Mouse (Mus musculus) lung, embryonic 15.5 days (tissue): ENCODE data around the gene Rrp1. TPM values are rescaled to one million over a fixed set of nuclear protein-coding genes. Genes with fewer than 3 reads are reported as not detected.

Source experiments
- ATAC-seq: fragments of 200-750 bp; cut with Nextera tagmentation; 2 replicates; pipeline ENCODE4 v1.8.0; 2017; ENCODE audit warnings: moderate number of reproducible peaks, borderline replicate concordance; ENCODE audit not compliant: low FRiP score, low TSS enrichment; ENCODE audit errors: extremely low read depth
- H3K27ac ChIP-seq: fragments of 300-500 bp; sonication (generic); 2 replicates; pipeline ENCODE4 v1.5.1; 2015; ENCODE audit warnings: moderate library complexity, mild to moderate bottlenecking, inconsistent platforms
- H3K27me3 ChIP-seq: fragments of 300-500 bp; sonication (generic); 2 replicates; pipeline ENCODE4 v1.6.1; 2015; ENCODE audit warnings: inconsistent platforms
- H3K36me3 ChIP-seq: fragments of 300-500 bp; sonication (generic); 2 replicates; pipeline ENCODE4 v1.6.1; 2015; ENCODE audit warnings: inconsistent platforms
- H3K4me1 ChIP-seq: fragments of 300-500 bp; sonication (generic); 2 replicates; pipeline ENCODE4 v1.6.1; 2015; ENCODE audit warnings: inconsistent platforms
- H3K4me2 ChIP-seq: fragments of 300-500 bp; sonication (generic); 2 replicates; pipeline ENCODE4 v1.6.1; 2015; ENCODE audit warnings: inconsistent platforms, mild to moderate bottlenecking, moderate library complexity
- H3K4me3 ChIP-seq: fragments of 300-500 bp; sonication (generic); 2 replicates; pipeline ENCODE4 v1.5.1; 2015; ENCODE audit warnings: mild to moderate bottlenecking, inconsistent platforms
- H3K9ac ChIP-seq: fragments of 300-500 bp; sonication (generic); 2 replicates; pipeline ENCODE4 v1.6.1; 2015; ENCODE audit warnings: inconsistent platforms
- H3K9me3 ChIP-seq: fragments of 300-500 bp; sonication (generic); 2 replicates; pipeline ENCODE4 v1.6.1; 2016; ENCODE audit warnings: inconsistent platforms
- WGBS: fragments of 180-500 bp; shearing (Covaris S2); methylation state at CpG from one replicate; pipeline ENCODE4 v1.1.7; 2015; 5-methylcytosine and 5-hydroxymethylcytosine counted together
- polyA plus RNA-seq: library from polyadenylated mRNA; unstranded; fragments of >200 nt; fragmentation: Nextera tagmentation; extraction: Ambion mirVana; gene quantifications from 2 replicates; pipeline ENCODE4 v1.2.1, GENCODE M21; 2015

Rrp1 gene
- polyA plus RNA-seq, 1 experiment from 2014 or later = 284 TPM

DNA sequence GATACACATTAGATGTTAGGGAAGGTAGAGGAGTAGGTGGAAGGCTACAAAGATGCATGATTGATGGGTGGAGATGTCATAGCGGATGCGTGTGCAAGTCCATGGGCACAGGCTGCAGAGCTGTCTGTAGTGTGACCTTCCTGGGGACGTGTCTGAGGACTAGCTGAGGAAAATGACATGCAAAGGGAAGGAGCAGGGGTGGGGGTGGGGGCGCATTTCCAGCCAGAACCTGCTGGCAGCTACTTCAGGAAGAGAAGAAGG is 16.3 kb downstream of the Rrp1 start:
- no peak overlapping the region for H3K4me2 ChIP-seq
- ATAC-seq = no peak
- WGBS = 48% methylated on average over 4 of the region's 4 CpGs

DNA sequence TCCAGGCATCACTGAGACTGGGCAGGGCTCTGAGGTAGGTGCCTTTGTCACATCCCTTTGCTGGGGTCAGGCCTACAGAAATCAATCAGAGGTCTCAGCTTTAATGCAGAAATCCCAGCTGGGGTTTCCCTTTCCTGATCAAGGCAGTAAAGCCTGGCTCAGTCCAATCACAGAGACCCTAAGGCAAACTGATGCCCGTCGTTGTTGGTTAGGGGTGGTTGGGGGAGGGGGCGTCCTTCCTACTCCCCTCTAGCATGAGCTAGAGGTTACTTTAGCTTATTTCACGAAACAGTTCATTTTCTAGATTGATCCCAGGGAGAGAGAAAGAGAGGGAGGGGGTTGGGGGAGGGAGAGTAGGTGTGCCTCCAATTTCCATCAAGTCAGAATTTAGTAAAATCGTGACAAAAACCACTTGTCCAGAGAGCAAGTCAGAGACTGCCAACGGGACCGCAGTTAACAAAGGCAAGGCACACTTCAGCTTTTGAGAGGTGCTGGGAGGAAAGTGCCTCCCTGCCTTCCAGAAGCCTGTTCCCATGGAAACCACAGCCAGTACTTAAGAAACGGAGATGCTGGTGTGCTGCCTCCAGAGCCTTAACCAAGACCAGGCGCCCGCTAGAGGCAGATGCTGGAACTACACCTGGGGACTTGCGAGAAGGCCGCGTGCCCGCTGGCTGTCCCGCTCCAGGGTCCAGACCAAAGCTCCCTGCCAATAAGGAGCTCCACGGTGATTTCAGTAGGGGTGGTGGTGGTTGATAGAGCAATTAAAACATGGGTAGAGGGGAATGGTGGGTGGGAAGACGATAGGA is 16.8 kb downstream of the Rrp1 start:
- H3K9ac ChIP-seq = no peak overlapping the region
- 9% methylated on average over 17 of the region's 17 CpGs for WGBS
- H3K27ac ChIP-seq = no peak overlapping the region
- peak; percentile 61; the same call in 1 of the 2 replicates for ATAC-seq
- H3K4me1 ChIP-seq = peaks cover 8% of the 10 kb centered on the region; the same call in 1 of the 2 replicates
- H3K27me3 ChIP-seq = peaks cover 16% of the 10 kb centered on the region; the same call in 1 of the 2 replicates
- H3K4me2 ChIP-seq = no peak overlapping the region
- H3K36me3 ChIP-seq = peaks cover 7% of the 10 kb centered on the region
- no peak overlapping the region for H3K4me3 ChIP-seq
- no peaks in the 10 kb centered on the region for H3K9me3 ChIP-seq

More for the DNA sequence above, 16.3 kb downstream of the Rrp1 start:
- H3K9ac ChIP-seq = no peak overlapping the region
- H3K27me3 ChIP-seq = peaks cover 10% of the 10 kb centered on the region; the same call in 1 of the 2 replicates
- H3K9me3 ChIP-seq = no peaks in the 10 kb centered on the region
- peaks cover 8% of the 10 kb centered on the region; the same call in 1 of the 2 replicates for H3K4me1 ChIP-seq
- H3K4me3 ChIP-seq = no peak overlapping the region
- H3K27ac ChIP-seq = no peak overlapping the region
- H3K36me3 ChIP-seq = peaks cover 12% of the 10 kb centered on the region

DNA sequence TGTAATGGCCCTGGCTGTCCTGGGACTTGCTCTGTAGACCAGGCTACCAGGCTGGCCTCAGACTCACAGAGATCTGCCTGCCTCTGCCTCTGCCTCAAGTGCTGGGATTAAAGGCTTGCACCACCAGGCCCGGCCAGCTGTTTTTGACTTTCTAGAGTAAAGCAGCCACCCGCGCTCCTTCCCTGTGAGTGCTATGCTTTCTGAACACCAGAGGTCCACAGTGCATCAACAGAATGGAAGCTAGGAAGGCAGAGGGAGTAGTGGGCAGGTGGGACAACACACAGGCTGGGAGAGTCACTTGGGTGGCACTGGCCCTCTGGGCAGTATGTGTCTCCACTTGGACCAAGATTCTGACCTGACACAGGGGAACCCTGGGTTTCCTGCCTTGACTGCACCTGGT is 17.5 kb downstream of the Rrp1 start:
- Histone ChIP-seq H3K4me1 (peaks cover 8% of the 10 kb centered on the region; the same call in 1 of the 2 replicates), H3K4me3 (no peak overlapping the region), H3K9ac (no peak overlapping the region), H3K9me3 (no peaks in the 10 kb centered on the region), H3K27me3 (peaks cover 22% of the 10 kb centered on the region), H3K4me2 (no peak overlapping the region), H3K36me3 (peaks cover under 1% of the 10 kb centered on the region), H3K27ac (no peak overlapping the region)
- 78% methylated on average over 3 of the region's 3 CpGs for WGBS
- ATAC-seq = no peak

DNA sequence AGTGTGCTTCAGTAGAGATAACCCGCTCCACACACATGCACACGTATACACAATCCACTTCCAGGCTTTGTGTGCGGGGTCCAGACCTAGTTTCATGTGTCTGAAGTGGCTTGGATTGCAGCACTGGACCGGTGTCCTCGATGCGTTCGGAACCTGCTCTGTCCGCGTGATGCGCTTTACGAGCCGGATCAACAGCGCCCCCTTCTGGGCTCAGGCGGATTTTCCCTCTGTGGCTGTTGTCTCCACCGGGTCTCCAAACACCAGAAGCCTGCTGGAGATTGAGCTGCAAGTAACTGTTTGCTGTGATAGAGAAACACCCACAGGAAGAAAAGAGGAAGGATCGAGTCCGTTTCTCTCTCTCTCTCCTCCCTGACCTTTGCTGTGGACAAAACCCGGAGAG is 20.8 kb downstream of the Rrp1 start:
- no peak overlapping the region for H3K4me3 ChIP-seq
- no peaks in the 10 kb centered on the region for H3K36me3 ChIP-seq
- H3K4me1 ChIP-seq = peaks cover 8% of the 10 kb centered on the region; the same call in 1 of the 2 replicates
- WGBS = 2% methylated on average over 18 of the region's 18 CpGs
- no peak overlapping the region for H3K9ac ChIP-seq
- ATAC-seq = no peak
- no peaks in the 10 kb centered on the region for H3K9me3 ChIP-seq
- no peak overlapping the region; the same call in 1 of the 2 replicates for H3K4me2 ChIP-seq
- H3K27ac ChIP-seq = no peak overlapping the region
- peaks cover 31% of the 10 kb centered on the region for H3K27me3 ChIP-seq

DNA sequence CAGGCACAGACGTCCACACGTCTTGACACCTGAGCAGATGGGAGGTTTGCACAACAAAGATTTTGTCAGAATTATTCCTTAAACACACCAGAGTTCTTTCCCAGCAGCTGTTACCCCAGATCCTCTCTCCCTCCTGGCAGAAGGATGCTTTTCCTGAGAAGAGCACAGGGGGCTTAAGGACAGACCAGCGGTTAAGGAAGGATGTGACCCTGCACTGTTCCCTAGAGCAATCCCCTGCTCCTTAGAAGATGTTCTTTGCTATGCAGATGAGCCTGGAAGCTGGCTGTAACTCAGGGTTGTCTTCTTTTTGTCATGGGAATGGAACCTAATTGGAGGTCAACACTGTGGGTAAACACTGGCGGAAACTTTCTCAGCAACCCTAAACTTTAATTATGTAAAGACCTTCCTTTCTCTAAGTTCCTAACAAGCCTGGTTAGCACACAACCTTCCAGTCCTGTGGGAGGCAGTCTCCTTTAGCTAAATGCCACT is 21.8 kb downstream of the Rrp1 start:
- H3K4me2 ChIP-seq = no peak overlapping the region
- no peak overlapping the region for H3K9ac ChIP-seq
- ATAC-seq = no peak
- no peak overlapping the region for H3K27ac ChIP-seq
- H3K4me1 ChIP-seq = peaks cover 3% of the 10 kb centered on the region; the same call in 1 of the 2 replicates
- no peak overlapping the region for H3K4me3 ChIP-seq
- no peaks in the 10 kb centered on the region for H3K9me3 ChIP-seq
- H3K27me3 ChIP-seq = peaks cover 31% of the 10 kb centered on the region
- WGBS = 28% methylated on average over 4 of the region's 4 CpGs
- no peaks in the 10 kb centered on the region for H3K36me3 ChIP-seq

DNA sequence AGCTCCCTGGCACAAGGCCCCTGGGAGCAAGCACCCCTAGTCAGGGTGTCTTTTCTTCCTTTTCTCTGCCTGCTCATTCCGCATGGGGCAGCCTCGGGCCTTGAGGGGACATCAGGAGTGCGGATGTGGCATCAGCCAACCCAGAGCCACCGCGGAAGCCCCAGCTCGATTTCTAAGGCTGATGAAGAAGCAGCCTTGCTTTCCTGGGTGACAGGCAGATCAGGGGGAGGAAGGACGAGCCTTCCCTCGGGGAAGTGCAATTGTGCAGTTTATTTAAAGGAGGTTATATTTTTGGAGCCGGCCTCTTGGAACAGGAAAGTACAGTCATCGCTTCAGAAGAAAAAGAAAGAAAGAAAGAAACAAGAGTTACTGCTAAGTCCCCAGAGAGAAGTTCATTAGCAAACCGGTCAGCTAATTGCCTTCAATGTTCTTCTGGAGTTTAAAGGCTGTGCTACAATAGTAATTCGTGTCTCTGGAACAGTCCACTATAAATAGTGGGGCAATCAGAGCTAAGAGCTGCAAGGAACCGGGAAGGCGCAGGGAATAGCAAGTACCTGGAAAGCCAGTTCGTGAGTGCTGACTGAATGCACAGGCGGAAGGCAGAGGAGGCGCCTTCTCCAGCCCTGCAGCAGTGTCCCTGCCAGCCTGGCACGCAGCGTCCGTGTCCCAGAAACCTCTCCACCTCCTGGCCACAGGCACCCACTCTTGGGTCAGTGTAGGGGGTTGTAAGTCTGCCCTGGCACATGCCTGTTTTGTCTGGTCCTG is 24.4 kb downstream of the Rrp1 start:
- WGBS = 65% methylated on average over 20 of the region's 20 CpGs
- Histone ChIP-seq H3K27me3 (peaks cover 31% of the 10 kb centered on the region), H3K9ac (no peak overlapping the region), H3K27ac (no peak overlapping the region), H3K4me2 (no peak overlapping the region), H3K4me3 (no peak overlapping the region), H3K36me3 (no peaks in the 10 kb centered on the region), H3K9me3 (no peaks in the 10 kb centered on the region), H3K4me1 (no peaks in the 10 kb centered on the region)
- ATAC-seq = no peak

DNA sequence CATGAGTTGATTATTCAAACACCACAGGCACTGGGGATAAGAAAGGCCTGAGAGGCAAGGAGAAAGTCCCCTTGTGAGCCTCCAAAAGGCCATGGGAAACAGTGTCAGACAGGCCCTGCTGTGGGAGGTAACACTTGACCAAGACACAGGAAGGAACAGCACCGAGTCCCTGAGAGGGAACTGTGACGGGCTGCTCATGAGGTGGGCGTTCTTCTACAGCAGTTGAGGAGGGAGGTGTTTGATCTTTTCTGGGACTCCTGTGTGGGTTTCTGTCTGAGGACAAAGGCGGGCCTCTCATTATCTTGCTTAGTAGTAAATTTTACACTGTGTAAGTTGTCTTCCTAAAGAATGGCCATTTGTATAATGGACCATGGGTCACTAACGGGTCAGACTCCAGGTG is 27.3 kb downstream of the Rrp1 start:
- ATAC-seq = no peak
- H3K4me3 ChIP-seq = no peak overlapping the region
- no peak overlapping the region for H3K27ac ChIP-seq
- no peak overlapping the region for H3K9ac ChIP-seq
- no peaks in the 10 kb centered on the region for H3K4me1 ChIP-seq
- H3K9me3 ChIP-seq = no peaks in the 10 kb centered on the region
- peaks cover 10% of the 10 kb centered on the region for H3K27me3 ChIP-seq
- no peak overlapping the region for H3K4me2 ChIP-seq
- no peaks in the 10 kb centered on the region for H3K36me3 ChIP-seq
- WGBS = 61% methylated on average over 5 of the region's 5 CpGs

DNA sequence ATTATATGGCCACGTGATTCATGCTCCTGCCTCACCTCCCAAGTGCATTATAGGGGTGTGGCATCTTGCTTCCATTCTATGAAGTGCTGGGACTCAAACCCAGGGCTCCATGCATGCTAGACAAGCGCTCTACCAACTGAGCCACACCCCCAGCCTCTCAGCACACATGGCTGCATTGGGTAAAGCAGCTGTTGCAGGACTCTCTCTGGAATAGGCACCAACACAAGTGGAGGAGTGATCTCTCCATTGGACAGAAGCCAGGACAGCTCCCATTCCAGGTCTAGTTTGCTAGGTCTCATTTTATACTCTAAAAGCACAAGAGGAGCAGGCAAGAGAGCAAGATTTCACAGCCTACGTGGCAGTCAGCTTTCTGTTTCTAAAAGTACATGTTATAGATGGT is 29.3 kb downstream of the Rrp1 start:
- no peak for ATAC-seq
- Histone ChIP-seq H3K36me3 (no peaks in the 10 kb centered on the region), H3K27ac (no peak overlapping the region), H3K27me3 (no peaks in the 10 kb centered on the region), H3K9ac (no peak overlapping the region), H3K4me3 (no peak overlapping the region), H3K4me1 (no peaks in the 10 kb centered on the region), H3K4me2 (no peak overlapping the region), H3K9me3 (no peaks in the 10 kb centered on the region)
- WGBS = 73% methylated on average over 3 of the region's 3 CpGs

DNA sequence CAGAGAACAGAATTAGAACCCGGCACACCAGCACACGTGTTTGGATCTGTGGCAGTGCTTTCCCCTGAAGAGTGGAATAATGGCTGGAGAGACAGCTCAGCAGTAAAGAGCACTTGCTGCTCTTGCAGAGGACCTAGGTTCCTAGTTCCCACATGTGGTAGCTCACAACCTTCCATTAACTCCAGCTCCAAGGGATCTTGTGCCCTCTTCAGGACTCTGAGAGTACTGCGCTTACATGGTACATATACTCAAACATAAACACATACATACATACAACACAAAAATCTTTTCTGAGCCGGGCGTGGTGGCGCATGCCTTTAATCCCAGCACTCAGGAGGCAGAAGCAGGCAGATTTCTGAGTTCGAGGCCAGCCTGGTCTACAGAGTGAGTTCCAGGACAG is 34.3 kb downstream of the Rrp1 start:
- H3K9ac ChIP-seq = no peak overlapping the region
- H3K36me3 ChIP-seq = no peaks in the 10 kb centered on the region
- no peaks in the 10 kb centered on the region for H3K4me1 ChIP-seq
- no peak overlapping the region for H3K27ac ChIP-seq
- no peak overlapping the region for H3K4me2 ChIP-seq
- no peak for ATAC-seq
- no peaks in the 10 kb centered on the region for H3K9me3 ChIP-seq
- H3K27me3 ChIP-seq = no peaks in the 10 kb centered on the region
- no peak overlapping the region for H3K4me3 ChIP-seq
- WGBS = 95% methylated on average over 7 of the region's 7 CpGs

DNA sequence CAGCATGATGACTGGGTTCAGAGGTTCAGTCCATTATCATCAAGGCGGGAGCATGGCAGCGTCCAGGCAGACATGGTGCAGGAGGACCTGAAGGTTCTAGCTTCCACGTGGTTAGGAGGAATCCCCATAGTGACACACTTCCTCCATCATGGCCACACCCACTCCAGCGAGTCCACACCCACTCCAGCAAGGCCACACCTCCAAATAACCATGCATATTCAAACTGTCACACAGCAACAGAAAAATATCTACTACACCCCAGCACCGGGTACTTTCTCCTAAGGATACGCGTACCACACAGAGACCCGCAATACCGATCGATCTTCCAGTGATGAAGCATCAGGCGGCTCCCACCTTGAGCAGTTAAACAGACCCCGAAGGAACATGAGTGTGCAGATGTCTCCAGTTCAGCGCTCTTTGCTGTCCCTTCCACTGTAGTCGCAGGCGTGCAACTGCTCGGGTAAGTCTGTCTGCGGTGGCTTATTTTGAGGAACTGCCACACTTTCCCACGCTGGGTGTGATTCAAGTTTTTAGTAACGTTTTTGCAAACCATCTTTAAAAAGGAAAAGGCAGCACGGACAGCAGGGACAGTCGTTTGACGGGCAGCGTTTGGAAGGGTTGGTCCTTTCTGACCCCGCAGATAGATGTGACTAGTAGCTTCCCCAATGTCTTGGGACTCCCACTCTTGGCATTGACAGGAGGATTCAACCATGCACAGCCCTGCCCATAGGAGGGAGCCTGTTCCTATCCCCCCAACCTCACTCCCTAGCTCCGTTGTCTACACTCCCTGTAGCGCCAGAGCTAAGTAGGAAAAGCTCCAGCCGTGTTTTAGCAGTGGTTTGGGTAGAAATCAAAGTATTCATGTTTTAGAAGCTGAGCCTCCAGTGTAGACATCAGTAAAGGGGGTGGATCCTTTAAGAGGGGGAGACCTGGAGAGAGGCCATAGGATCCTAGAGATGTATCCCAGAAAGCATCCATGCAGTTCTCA is 39.9 kb downstream of the Rrp1 start:
- Histone ChIP-seq H3K9me3 (no peaks in the 10 kb centered on the region), H3K9ac (no peak overlapping the region), H3K27me3 (no peaks in the 10 kb centered on the region), H3K4me3 (no peak overlapping the region), H3K4me2 (no peak overlapping the region), H3K4me1 (peaks cover 4% of the 10 kb centered on the region; the same call in 1 of the 2 replicates), H3K27ac (no peak overlapping the region), H3K36me3 (no peaks in the 10 kb centered on the region)
- no peak for ATAC-seq
- 63% methylated on average over 27 of the region's 27 CpGs for WGBS

DNA sequence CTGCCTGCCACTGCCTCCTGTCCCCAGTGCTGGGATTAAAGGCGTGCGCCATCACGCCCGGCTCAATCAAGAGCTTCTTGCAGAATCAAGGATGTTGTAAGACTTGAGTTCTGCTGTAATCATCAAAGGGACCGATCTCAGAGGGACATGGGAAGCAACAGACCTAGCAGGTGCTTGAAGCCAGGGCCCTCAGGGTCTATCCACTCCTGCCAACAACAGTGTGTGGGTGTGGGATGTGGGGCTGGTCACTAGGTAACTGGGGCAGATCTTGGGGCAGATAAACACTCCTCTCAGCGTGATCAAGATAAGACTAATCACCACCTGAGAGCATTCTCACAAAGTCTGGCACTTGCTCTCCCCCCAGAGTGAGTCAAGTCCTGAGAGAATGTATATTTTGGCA is 41.1 kb downstream of the Rrp1 start:
- ATAC-seq = peak; percentile 86
- WGBS = 59% methylated on average over 6 of the region's 6 CpGs

More for the DNA sequence above, 41.1 kb downstream of the Rrp1 start:
- H3K9ac ChIP-seq = no peak overlapping the region
- no peak overlapping the region for H3K4me2 ChIP-seq
- no peak overlapping the region for H3K4me3 ChIP-seq
- H3K9me3 ChIP-seq = no peaks in the 10 kb centered on the region
- H3K27me3 ChIP-seq = no peaks in the 10 kb centered on the region
- H3K36me3 ChIP-seq = no peaks in the 10 kb centered on the region
- H3K4me1 ChIP-seq = peaks cover 7% of the 10 kb centered on the region; the same call in 1 of the 2 replicates
- no peak overlapping the region for H3K27ac ChIP-seq
